Mouse (Mus musculus) lung, embryonic 14.5 days (tissue): ENCODE measurements around the gene Mvb12b. TPM values are rescaled to one million over a fixed set of nuclear protein-coding genes. Genes with fewer than 3 reads are reported as not detected.

Experiments
- ATAC-seq: fragments of 200-750 bp; cut with Nextera tagmentation; 2 replicates; pipeline ENCODE4 v1.8.0; 2017; ENCODE audit warnings: mild to moderate bottlenecking, moderate TSS enrichment, moderate library complexity; ENCODE audit not compliant: insufficient read depth
- DNase-seq: peaks from one replicate; pipeline ENCODE4 v3.0.0-alpha.2; 2015
- H3K27ac ChIP-seq: fragments of 300-500 bp; sonication (generic); 2 replicates; pipeline ENCODE4 v1.5.1; 2014; ENCODE audit warnings: low read depth, mild to moderate bottlenecking, moderate library complexity
- H3K27me3 ChIP-seq: fragments of 300-500 bp; sonication (generic); 2 replicates; pipeline ENCODE4 v1.6.1; 2014; ENCODE audit warnings: low read length, control low read depth; ENCODE audit not compliant: insufficient read depth
- H3K36me3 ChIP-seq: fragments of 300-500 bp; sonication (generic); 2 replicates; pipeline ENCODE4 v1.6.1; 2014; ENCODE audit warnings: control low read depth; ENCODE audit not compliant: insufficient read depth
- H3K4me1 ChIP-seq: fragments of 300-500 bp; sonication (generic); 2 replicates; pipeline ENCODE4 v1.6.1; 2014; ENCODE audit warnings: antibody characterized with exemption, control low read depth; ENCODE audit not compliant: insufficient read depth
- H3K4me2 ChIP-seq: fragments of 300-500 bp; sonication (generic); 2 replicates; pipeline ENCODE4 v1.6.1; 2014; ENCODE audit warnings: mild to moderate bottlenecking
- H3K4me3 ChIP-seq: fragments of 300-500 bp; sonication (generic); 2 replicates; pipeline ENCODE4 v1.5.1; 2014; ENCODE audit warnings: low read depth, low read length
- H3K9ac ChIP-seq: fragments of 300-500 bp; sonication (generic); 2 replicates; pipeline ENCODE4 v1.6.1; 2014
- H3K9me3 ChIP-seq: fragments of 300-500 bp; sonication (generic); 2 replicates; pipeline ENCODE4 v1.6.1; 2016; ENCODE audit warnings: low read depth, low read length, control low read depth
- CTCF ChIP-seq: IDR thresholded peaks from 2 replicates; pipeline ENCODE4 v1.5.1; 2016; ENCODE audit warnings: antibody characterized with exemption, low read depth
- WGBS: fragments of 180-500 bp; shearing (Covaris S2); extraction: QIAGEN DNeasy Blood & Tissue Kit; methylation state at CpG from one replicate; pipeline ENCODE4 v1.1.7; 2014; 5-methylcytosine and 5-hydroxymethylcytosine counted together
- polyA plus RNA-seq: library from polyadenylated mRNA; unstranded; fragments of >200 nt; fragmentation: Nextera tagmentation; extraction: Ambion mirVana; gene quantifications from 2 replicates; pipeline ENCODE4 v1.2.1, GENCODE M21; 2014

Mvb12b gene
- polyA plus RNA-seq, 1 experiment from 2014 or later: 20.7 TPM

DNA sequence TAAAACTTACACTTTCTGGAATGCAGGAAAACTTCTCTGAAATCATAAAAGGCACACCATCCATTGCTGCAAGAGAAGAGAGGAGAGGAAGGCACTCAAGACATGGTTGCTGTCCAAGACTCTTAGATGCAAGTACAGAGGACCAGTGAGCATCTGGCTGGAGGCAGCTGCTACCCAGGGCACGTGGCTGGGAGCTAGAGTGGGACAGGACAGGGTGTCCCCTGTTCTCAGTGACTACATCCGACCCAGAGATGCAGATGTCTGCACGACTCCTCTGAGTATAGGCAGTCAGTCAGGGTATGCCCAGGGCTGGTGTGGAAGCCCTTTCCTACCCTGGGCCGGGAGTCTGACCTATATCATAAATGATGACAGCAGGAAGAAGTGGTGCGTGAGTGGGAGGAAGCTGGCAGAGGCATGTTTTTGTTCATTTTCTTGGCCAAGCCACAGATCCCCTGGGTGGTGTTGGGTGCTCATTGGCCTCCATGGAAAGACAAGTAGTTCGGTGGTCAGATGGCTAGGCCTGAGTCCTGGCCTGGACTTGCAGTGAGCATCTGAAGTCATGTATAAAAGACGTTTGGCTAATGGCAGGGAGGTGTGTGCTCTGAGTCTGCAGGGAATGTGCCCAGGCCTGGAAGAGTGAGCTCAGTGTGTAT is 132.6 kb downstream of the Mvb12b start:
- no peak for DNase-seq
- Histone ChIP-seq H3K27ac (peak overlapping the region; percentile 89; the same call in 1 of the 2 replicates), H3K36me3 (peaks cover 13% of the 10 kb centered on the region; the same call in 1 of the 2 replicates), H3K9me3 (no peaks in the 10 kb centered on the region), H3K4me2 (no peak overlapping the region), H3K4me3 (no peak overlapping the region), H3K27me3 (no peaks in the 10 kb centered on the region), H3K9ac (no peak overlapping the region), H3K4me1 (peaks cover 31% of the 10 kb centered on the region)
- 56% methylated on average over 7 of the region's 7 CpGs for WGBS
- ATAC-seq: no peak
- no peak for TF ChIP-seq CTCF

DNA sequence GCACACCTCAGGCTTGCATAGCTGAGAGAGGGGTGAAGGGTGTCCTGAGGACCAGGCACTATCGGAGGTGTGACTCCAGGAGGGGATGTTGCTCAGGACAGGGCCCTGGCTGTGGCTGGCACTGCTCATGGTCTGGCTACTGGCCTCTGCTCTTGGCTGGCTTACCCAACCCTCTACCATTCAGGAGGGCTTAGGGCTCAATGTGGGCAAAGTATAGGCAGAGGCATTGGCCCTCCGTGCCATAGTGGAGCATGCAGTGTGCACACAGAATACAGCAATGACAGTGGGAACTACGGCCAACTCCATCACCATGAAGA is 133.5 kb downstream of the Mvb12b start:
- ATAC-seq (peak; percentile 41; the same call in 1 of the 2 replicates), DNase-seq (no peak)
- Histone ChIP-seq H3K4me3 (no peak overlapping the region), H3K36me3 (peaks cover 22% of the 10 kb centered on the region), H3K4me1 (peaks cover 31% of the 10 kb centered on the region), H3K9ac (no peak overlapping the region), H3K4me2 (0 out of 2 replicates have a peak overlapping the region, but pooled peaks have one; percentile 4), H3K9me3 (no peaks in the 10 kb centered on the region), H3K27me3 (no peaks in the 10 kb centered on the region), H3K27ac (peak overlapping the region; percentile 89)
- TF ChIP-seq CTCF: no peak
- 66% methylated on average over 3 of the region's 3 CpGs for WGBS

DNA sequence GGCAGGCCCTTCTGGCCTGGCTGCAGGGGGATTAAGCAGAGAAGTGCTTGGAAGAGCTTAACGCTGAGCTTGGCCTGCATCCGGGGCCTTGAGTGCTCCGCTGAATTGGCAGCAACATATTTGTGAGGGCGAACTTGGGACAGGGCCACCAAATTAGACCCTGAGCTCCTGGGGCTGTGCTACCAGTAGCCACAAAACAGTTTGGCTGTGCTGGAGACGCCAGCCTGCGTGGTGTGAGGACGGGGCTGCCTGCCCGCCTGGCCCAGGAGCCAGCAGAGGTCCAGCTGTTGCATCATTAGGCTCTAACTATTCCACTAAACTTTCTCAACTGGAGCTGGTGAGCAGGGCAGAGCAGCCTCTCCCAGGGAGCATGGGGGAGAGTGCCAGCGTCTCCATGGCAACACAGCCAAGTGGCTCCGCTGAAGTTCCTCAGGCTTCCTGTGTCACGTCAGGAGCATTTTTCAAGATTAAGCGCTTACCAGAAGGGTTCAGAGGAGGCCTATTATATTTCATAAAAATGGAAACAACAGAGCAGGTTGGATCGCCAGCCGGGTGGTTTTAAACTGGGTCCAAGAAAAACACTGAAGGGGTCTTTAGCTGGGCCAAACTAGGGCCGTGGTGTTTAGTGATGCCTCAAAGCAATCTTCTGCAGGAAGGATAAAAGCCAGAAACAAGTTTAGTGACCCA is 134.0 kb downstream of the Mvb12b start:
- peaks cover 31% of the 10 kb centered on the region for H3K4me1 ChIP-seq
- H3K4me3 ChIP-seq: no peak overlapping the region
- WGBS: 7% methylated on average over 15 of the region's 15 CpGs
- peaks cover 27% of the 10 kb centered on the region for H3K36me3 ChIP-seq
- no peaks in the 10 kb centered on the region for H3K27me3 ChIP-seq
- H3K9ac ChIP-seq: peak overlapping the region; percentile 32; the same call in 1 of the 2 replicates
- DNase-seq: peak; percentile 97
- peak overlapping the region; percentile 89 for H3K27ac ChIP-seq
- H3K9me3 ChIP-seq: no peaks in the 10 kb centered on the region
- ATAC-seq: peak; percentile 93
- TF ChIP-seq CTCF: no peak
- peak overlapping the region; percentile 25; the same call in 1 of the 2 replicates for H3K4me2 ChIP-seq

DNA sequence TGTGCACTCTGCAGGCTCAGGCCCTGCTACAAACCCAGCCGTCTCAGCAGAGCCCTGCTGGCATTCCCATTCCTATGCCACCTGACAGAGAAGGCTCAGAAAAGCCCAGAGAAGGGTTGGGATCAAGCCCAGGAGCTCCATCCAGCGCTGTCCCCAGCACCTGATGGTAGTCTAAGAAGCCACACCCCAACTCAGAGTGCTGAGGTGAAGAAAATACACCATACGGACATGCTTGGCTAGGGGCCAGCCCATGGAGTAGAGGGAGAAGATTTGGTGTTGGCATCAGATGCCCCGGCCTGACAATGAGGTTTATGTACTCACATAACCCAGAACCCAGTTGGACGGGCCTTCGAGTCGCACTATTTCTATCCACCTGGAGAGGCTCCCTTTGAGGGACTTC is 137.1 kb downstream of the Mvb12b start:
- ATAC-seq: no peak
- H3K9ac ChIP-seq: no peak overlapping the region

GRCm38 (mm10) chr2:33746471-33746870 is 141.3 kb downstream of the Mvb12b start:
- Histone ChIP-seq H3K4me3 (no peak overlapping the region), H3K27ac (no peak overlapping the region), H3K4me1 (no peaks in the 10 kb centered on the region), H3K27me3 (no peaks in the 10 kb centered on the region), H3K36me3 (peaks cover 27% of the 10 kb centered on the region), H3K9ac (no peak overlapping the region), H3K9me3 (no peaks in the 10 kb centered on the region), H3K4me2 (no peak overlapping the region)
- DNase-seq (peak; percentile 95), ATAC-seq (peak; percentile 77; the same call in 1 of the 2 replicates)
- TF ChIP-seq CTCF: peak; percentile 98
- WGBS: 4% methylated on average over 5 of the region's 5 CpGs

More for the DNA sequence above, 137.1 kb downstream of the Mvb12b start:
- no peak overlapping the region for H3K27ac ChIP-seq
- H3K4me2 ChIP-seq: no peak overlapping the region
- H3K4me3 ChIP-seq: no peak overlapping the region
- no peak for TF ChIP-seq CTCF
- peaks cover 25% of the 10 kb centered on the region for H3K4me1 ChIP-seq
- DNase-seq: no peak
- WGBS: 83% methylated on average over 7 of the region's 7 CpGs
- no peaks in the 10 kb centered on the region for H3K9me3 ChIP-seq
- peaks cover 28% of the 10 kb centered on the region for H3K36me3 ChIP-seq
- no peaks in the 10 kb centered on the region for H3K27me3 ChIP-seq

DNA sequence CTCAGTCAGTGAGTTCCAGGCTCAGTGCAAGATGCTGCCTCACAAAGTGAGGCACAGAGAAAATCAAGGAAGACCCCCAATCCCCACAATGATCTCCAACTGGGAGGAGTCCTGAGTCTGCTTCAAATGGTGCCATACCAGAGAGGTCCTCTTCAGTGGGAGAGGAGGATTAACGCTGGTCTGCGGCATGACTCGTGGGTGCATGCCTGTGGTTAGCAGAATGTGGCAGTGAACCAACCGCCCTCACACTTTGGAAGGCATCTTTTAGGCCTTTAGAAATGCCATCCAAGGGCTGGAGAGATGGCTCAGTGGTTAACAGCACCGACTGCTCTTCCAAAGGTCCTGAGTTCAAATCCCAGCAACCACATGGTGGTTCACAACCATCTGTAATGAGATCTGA is 142.0 kb downstream of the Mvb12b start:
- Histone ChIP-seq H3K4me3 (no peak overlapping the region), H3K27me3 (no peaks in the 10 kb centered on the region), H3K9ac (no peak overlapping the region), H3K4me1 (no peaks in the 10 kb centered on the region), H3K9me3 (no peaks in the 10 kb centered on the region), H3K27ac (no peak overlapping the region), H3K4me2 (no peak overlapping the region), H3K36me3 (peaks cover 26% of the 10 kb centered on the region)
- TF ChIP-seq CTCF: no peak
- no peak for DNase-seq
- ATAC-seq: no peak
- 91% methylated on average over 5 of the region's 5 CpGs for WGBS

GRCm38 (mm10) chr2:33737128-33737527 is 150.6 kb downstream of the Mvb12b start:
- WGBS: 39% methylated on average over 3 of the region's 3 CpGs
- Histone ChIP-seq H3K27me3 (no peaks in the 10 kb centered on the region), H3K36me3 (peaks cover 14% of the 10 kb centered on the region), H3K4me3 (no peak overlapping the region), H3K4me1 (no peaks in the 10 kb centered on the region), H3K27ac (no peak overlapping the region), H3K9ac (peak overlapping the region; percentile 15; the same call in 1 of the 2 replicates), H3K4me2 (no peak overlapping the region), H3K9me3 (no peaks in the 10 kb centered on the region)
- ATAC-seq: 0 out of 2 replicates have a peak, but pooled peaks have one; percentile 36
- no peak for DNase-seq
- no peak for TF ChIP-seq CTCF
